Mouse (Mus musculus): ENCODE results near the gene Anks3. TPM values are rescaled to one million over a fixed set of nuclear protein-coding genes. Genes with fewer than 3 reads are reported as not detected.

The Anks3 gene
- total RNA-seq, 1 experiment from 2014 or later, result 54.3 TPM

GRCm38 (mm10) chr16:4937351-4938190, 26.4 kb downstream of the Anks3 start:
- ATAC-seq (replicated peaks; ENCODE audit: insufficient number of reproducible peaks, low FRiP score, low TSS enrichment, poor library complexity, severe bottlenecking), result no peak

- ATAC-seq (replicated peaks; ENCODE audit: insufficient number of reproducible peaks, low FRiP score, low TSS enrichment, poor library complexity, severe bottlenecking), result no peak
Observed at GRCm38 (mm10) chr16:4935931-4936703, 27.9 kb downstream of the Anks3 start.

- no peak for ATAC-seq (replicated peaks; ENCODE audit: insufficient number of reproducible peaks, low FRiP score, low TSS enrichment, poor library complexity, severe bottlenecking)
Observed at GRCm38 (mm10) chr16:4935430-4935829, 28.6 kb downstream of the Anks3 start.

- no peak for ATAC-seq (replicated peaks; ENCODE audit: insufficient number of reproducible peaks, low FRiP score, low TSS enrichment, poor library complexity, severe bottlenecking)
Observed at GRCm38 (mm10) chr16:4932429-4932828, 31.6 kb downstream of the Anks3 start.

- no peak for ATAC-seq (replicated peaks; ENCODE audit: insufficient number of reproducible peaks, low FRiP score, low TSS enrichment, poor library complexity, severe bottlenecking)
Observed at GRCm38 (mm10) chr16:4928474-4928873, 35.5 kb downstream of the Anks3 start.

- no peak for ATAC-seq (replicated peaks; ENCODE audit: insufficient number of reproducible peaks, low FRiP score, low TSS enrichment, poor library complexity, severe bottlenecking)
Observed at GRCm38 (mm10) chr16:4927967-4928366, 36.0 kb downstream of the Anks3 start.

- ATAC-seq (replicated peaks; ENCODE audit: insufficient number of reproducible peaks, low FRiP score, low TSS enrichment, poor library complexity, severe bottlenecking), result no peak
Observed at GRCm38 (mm10) chr16:4923996-4924395, 40.0 kb downstream of the Anks3 start.

GRCm38 (mm10) chr16:4922481-4922880, 41.5 kb downstream of the Anks3 start:
- no peak for ATAC-seq (replicated peaks; ENCODE audit: insufficient number of reproducible peaks, low FRiP score, low TSS enrichment, poor library complexity, severe bottlenecking)

GRCm38 (mm10) chr16:4920556-4920955, 43.4 kb downstream of the Anks3 start:
- ATAC-seq (replicated peaks; ENCODE audit: insufficient number of reproducible peaks, low FRiP score, low TSS enrichment, poor library complexity, severe bottlenecking), result no peak

GRCm38 (mm10) chr16:4916608-4917007, 47.4 kb downstream of the Anks3 start:
- no peak for ATAC-seq (replicated peaks; ENCODE audit: insufficient number of reproducible peaks, low FRiP score, low TSS enrichment, poor library complexity, severe bottlenecking)

- ATAC-seq (replicated peaks; ENCODE audit: insufficient number of reproducible peaks, low FRiP score, low TSS enrichment, poor library complexity, severe bottlenecking), result no peak
Observed at GRCm38 (mm10) chr16:4915931-4916330, 48.1 kb downstream of the Anks3 start.

GRCm38 (mm10) chr16:4913783-4914735, 49.9 kb downstream of the Anks3 start:
- peak; percentile 52 for ATAC-seq (replicated peaks; ENCODE audit: insufficient number of reproducible peaks, low FRiP score, low TSS enrichment, poor library complexity, severe bottlenecking)

- ATAC-seq (replicated peaks; ENCODE audit: insufficient number of reproducible peaks, low FRiP score, low TSS enrichment, poor library complexity, severe bottlenecking), result peak; percentile 77
Observed at GRCm38 (mm10) chr16:4912907-4913782, 50.9 kb downstream of the Anks3 start.

- ATAC-seq (replicated peaks; ENCODE audit: insufficient number of reproducible peaks, low FRiP score, low TSS enrichment, poor library complexity, severe bottlenecking), result no peak
Observed at GRCm38 (mm10) chr16:4912074-4912648, 51.8 kb downstream of the Anks3 start.

GRCm38 (mm10) chr16:4910758-4911157, 53.2 kb downstream of the Anks3 start:
- ATAC-seq (replicated peaks; ENCODE audit: insufficient number of reproducible peaks, low FRiP score, low TSS enrichment, poor library complexity, severe bottlenecking), result no peak

GRCm38 (mm10) chr16:4909745-4910144, 54.3 kb downstream of the Anks3 start:
- no peak for ATAC-seq (replicated peaks; ENCODE audit: insufficient number of reproducible peaks, low FRiP score, low TSS enrichment, poor library complexity, severe bottlenecking)

- peak; percentile 85 for ATAC-seq (replicated peaks; ENCODE audit: insufficient number of reproducible peaks, low FRiP score, low TSS enrichment, poor library complexity, severe bottlenecking)
Observed at GRCm38 (mm10) chr16:4907972-4908371, 56.0 kb downstream of the Anks3 start.

GRCm38 (mm10) chr16:4907386-4907785, 56.6 kb downstream of the Anks3 start:
- no peak for ATAC-seq (replicated peaks; ENCODE audit: insufficient number of reproducible peaks, low FRiP score, low TSS enrichment, poor library complexity, severe bottlenecking)
